Mouse (Mus musculus) R1 (cell line): Measurements from ENCODE around the gene Zfp839.

Source experiments
- DNase-seq: peaks from one replicate; pipeline ENCODE4 v3.0.0-alpha.2; 2018; ENCODE audit warnings: low read depth, low spot score

The Zfp839 gene

GRCm38 (mm10) chr12:110850010-110850928 is at the start of gene Zfp839:
TSS of gene Zfp839 (plus strand) at chr12:110850253.
- peak; percentile 86 for DNase-seq

DNA sequence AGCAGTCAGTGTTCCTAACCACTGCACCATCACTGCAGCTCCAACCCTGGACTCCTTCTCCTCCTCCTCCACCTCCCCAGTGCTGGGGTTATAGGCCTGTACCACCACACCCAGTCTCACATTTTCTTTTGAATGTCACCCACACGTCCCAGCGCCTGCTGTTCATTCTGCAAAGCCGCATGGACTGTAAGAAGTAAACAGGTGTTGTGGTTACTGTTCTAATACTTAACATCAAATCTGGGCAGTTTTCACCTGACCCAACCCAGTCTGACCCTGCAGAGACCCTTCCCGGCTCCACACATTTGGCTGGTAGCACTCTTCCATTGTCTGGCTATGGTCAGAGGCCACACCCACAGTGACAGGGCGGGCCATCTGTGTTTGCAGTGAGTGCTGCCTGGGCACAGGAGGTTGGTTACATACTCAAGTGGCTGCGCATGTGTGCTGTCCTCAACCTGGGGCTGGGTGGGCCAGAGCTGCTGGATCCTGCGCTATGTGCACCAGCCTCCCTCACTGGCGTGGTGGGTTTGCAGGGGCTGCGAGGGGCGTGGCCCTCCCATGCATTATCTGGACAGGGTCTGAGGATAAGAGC is 48.1 kb upstream of the Zfp839 start:
- peak; percentile 49 for DNase-seq

- no peak for DNase-seq
These were observed 47.3 kb upstream of the Zfp839 start for GRCm38 (mm10) chr12:110802674-110803297.

DNA sequence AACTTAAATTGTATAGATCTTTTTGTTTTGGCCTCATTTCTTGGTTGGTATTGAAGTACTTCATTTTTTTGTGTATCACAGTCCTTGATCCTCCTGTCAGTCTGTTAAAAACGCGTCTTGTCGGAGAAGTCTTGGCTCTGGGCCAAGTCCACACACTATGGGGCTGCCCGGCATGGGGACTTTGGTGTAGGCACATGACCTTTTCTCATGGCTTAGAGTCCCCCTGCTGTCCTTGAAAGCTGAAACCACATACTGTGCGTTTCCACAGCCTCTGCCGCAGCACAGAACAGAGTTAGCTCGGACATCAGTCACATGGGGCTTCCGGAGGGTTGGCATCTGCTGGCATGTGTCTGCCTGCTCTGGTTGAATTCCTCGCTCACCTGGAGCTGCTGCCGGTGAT is 45.8 kb upstream of the Zfp839 start:
- DNase-seq: peak; percentile 57

DNA sequence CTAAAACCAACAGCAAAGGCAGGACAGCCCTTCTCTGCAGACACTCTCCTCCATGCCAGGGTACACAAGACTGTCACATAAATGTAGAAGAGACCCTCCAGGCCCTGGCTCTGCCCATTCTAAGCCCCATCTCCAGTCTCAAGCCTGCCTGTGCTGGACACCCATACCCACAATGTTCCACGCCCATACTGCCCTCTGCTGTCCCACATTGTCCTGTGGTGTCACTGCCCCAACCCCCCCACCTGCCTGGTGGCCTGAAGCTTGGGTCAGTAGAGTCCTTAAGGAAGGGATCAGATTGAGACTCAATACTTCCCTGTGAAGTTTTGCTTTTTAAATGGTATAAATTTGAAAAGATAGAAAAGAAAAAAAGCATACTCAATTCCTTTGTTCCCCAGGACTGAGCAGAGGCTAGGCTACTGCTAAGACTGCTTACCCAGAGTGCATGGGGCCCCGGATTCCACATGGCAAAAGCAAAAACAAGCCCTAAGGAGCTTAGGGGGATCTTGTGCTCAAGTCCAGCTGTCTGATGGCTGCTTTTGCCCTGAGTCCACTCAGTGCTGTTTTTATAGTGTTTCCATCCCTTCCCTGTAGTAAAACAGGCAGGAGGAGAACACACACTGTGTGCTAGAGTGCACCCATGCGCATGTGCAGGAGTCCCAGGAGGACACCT is 43.6 kb upstream of the Zfp839 start:
- DNase-seq: no peak

GRCm38 (mm10) chr12:110808430-110808829 is 41.6 kb upstream of the Zfp839 start:
- peak; percentile 43 for DNase-seq

DNA sequence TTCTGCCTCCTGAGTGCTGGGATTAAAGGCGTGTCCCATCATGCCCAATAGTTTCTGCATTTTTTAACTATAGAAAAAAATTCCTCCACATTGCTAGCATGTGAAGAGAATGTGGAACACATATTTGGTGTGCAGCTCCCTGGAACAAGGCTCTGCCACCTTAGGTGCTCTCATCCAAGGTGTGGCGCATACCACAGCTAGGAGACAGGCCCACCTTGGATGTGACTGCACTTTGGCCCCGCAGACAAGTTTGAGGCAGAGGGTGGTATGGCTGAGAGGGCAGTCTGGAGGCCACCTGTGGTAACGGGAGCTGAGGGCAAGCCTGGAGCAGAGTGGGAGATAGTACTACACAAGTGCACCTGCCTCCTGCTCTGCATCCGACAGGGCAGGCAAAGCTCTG is 41.2 kb upstream of the Zfp839 start:
- no peak for DNase-seq

DNA sequence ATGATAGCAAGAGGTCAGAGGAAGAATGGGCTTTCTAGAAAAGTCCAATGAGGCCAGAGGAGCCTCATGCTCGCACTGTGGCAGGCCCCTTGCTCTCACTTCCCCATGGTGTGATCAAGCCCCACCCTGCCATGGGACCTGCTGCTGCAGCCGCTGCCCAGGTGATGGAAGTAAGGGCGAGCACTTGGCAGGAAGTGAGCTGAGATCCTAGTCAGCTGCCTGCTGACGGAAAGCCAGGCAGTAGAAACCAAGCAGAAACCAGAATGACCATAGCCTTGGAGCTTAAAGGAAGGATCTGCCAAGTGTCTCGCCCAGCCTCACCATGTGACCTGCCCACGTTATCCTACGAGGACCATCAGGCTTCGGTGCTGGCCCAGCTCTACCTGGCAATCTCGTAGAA is 36.9 kb upstream of the Zfp839 start:
- no peak for DNase-seq

DNA sequence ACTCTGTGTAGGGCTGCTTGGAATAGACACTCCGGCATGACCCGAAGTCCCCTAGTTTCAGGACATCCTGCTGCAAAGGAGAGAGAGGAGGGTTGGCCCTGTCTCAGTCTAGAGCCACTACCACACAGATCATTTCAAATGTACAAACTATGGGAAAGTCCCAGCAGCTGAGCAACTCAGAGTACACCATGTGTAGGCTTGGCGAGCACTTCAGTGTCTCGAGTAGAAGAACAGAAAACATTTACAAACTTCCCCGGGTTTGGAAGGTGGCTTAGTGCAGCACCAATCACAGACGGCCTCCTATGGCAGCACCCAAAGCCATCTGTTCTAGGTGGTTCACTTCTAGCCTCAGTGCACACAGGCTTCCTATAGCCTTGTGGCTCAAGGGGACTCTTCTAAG is 36.4 kb upstream of the Zfp839 start:
- DNase-seq: no peak

GRCm38 (mm10) chr12:110814924-110815323 is 35.1 kb upstream of the Zfp839 start:
- DNase-seq: no peak

- no peak for DNase-seq
These were observed 33.2 kb upstream of the Zfp839 start for GRCm38 (mm10) chr12:110816833-110817232.

DNA sequence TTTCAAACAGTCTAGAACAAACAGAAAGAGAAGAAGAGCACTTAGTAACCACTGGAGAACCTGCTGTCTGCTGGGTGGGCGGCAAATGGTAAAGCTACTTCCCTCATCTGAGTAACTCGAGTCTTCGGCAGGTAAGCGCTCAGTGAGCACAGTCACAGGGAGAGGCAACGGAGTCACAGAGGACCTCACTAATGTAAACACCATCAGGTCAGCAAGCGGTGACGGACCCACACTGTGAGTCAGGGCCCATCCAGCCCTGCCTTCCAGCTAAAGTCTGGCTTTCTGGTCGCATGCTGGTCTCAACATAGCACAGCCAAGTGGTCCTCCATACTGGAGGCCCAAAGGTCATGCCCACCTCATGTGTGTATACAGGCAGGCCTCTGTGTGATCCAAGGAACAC is 30.7 kb upstream of the Zfp839 start:
- no peak for DNase-seq

GRCm38 (mm10) chr12:110821787-110822186 is 28.3 kb upstream of the Zfp839 start:
- peak; percentile 63 for DNase-seq

DNA sequence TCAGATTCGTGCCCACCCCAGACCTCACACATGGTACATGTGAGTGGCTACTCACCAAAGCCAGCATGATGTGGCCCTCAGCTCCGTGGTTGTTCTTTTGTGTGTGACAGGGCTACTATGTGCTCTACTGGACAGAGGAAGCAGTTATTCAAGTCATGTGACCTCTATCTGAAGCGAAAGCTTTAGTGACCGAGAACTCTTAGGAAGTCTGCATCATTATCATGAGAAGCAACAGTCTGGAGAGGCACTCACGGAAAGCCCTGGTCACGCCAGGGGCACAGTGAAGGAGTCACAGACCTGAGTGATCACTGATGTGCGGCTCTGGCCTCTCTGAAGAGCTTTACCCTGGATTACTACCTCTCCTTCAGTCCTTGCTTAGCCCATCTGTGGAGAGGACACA is 27.7 kb upstream of the Zfp839 start:
- DNase-seq: no peak

DNA sequence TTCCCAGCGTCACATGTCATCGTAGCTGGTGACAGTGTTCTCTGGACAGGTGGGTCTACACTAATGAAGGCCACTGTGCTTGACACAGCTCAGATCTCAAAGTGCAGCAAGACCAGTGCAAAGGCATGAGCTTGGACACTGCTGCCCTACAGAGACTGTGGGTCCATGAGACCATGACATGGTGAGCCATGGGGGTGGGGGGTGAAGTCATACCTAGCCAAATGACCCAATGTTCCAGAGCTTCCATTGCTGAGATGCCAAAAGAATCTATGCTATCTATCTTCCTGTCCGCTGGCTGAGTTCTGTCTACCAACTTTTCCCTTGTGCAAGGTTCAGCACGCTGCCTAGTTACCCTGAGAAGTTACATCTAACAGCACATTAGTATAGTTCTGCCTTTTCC is 21.1 kb upstream of the Zfp839 start:
- no peak for DNase-seq

- DNase-seq: peak; percentile 66
These were observed 19.6 kb upstream of the Zfp839 start for GRCm38 (mm10) chr12:110830293-110831024.

DNA sequence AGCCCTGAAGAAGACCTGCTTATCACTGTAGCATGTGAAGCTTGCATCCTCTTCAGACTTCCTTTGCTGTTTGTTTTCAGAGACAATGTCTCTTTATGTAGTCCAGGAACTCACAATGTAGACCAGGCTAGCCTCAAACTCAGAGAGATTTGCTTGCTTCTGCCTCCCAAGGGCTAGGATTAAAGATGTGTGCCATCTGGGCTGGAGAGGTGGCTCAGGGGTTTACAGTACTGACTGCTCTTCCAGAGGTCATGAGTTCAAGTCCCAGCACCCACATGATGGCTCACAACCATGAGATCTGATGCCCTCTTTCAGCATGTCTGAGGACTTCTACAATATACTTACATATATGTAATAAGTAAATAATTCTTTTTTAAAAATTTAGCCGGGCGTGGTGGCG is 14.9 kb upstream of the Zfp839 start:
- DNase-seq: no peak

DNA sequence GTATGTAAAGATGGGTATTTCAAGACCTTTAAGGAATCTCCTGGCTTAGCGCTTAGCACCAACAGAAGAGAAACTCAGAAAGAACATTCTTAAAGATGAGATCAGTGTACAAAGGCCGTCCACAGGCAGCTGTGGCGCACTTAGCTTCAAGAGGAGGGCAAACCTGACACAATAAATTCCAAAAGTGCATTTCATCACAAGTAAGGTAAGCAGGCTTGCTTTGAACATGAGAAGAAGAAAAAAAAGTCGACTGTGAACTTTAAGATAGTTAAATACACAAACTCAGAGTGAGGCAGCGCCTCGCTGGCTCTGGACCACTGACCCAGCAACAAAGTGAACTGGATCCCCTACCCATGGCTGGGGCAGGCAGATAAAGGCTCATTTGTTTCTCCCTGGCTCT is 13.3 kb upstream of the Zfp839 start:
- no peak for DNase-seq

- DNase-seq: peak; percentile 97
These were observed 12.7 kb upstream of the Zfp839 start for GRCm38 (mm10) chr12:110837192-110837841.

DNA sequence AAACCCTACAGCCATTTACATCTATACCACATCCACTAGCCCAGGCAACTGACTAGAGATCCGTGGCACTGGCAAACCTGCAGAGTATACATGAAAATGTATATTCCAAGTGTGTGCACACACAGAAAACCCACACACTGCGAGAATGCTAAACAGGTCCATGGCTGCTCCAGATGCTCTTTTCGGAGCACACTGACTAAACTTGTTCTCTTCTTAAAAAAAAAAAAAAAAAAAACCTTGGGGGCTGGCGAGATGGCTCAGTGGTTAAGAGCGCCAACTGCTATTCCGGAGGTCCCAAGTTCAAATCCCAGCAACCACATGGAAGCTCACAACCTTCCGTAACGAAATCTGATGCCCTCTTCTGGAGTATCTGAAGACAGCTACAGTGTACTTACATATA is 12.2 kb upstream of the Zfp839 start:
- no peak for DNase-seq
